Mouse (Mus musculus): Measurements from ENCODE around the gene Milr1.
"Not testable (repeated sequence)": the region's sequence is repeated elsewhere in the genome, so short reads cannot be mapped to it uniquely, and the experiment has no call there.

Milr1 gene

DNA sequence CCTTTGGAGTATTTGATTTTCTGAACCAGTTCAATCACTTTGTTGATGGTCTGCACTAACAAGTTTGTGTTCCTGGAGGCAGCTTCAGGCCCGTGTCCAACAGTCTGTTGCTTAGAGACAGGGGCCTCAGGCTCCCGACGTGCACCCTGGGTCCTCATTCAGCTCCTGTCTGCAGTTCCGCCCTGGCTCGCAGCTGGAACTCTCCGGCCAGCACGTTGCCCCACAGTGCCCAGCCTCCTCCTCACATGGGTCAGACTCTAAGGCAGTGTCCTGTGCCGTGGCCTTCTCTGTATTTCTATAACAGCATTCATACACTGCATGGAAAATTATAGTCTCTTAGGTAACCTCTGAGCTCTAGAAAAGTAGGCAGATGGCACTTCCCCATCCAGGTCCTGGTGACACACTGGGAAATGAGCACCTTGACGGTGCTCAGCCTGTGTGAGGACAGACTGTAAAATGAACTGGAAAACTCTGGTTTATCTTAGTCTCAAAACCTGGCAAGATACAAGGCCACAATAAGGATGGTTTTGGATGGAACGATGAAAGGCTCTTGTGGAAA lies 51.1 kb downstream of the Milr1 start:
- TF ChIP-seq CTCF (conservative IDR thresholded peaks at IDR 0.05; ENCODE audit: low read length), result no peak
- no peak for TF ChIP-seq POU5F1 (IDR thresholded peaks at IDR 0.05; ENCODE audit: borderline replicate concordance, low read length)
- no peak for TF ChIP-seq NANOG (IDR thresholded peaks at IDR 0.05; ENCODE audit: borderline replicate concordance, low read length)
- Histone ChIP-seq H3K4me1 (replicated peaks; ENCODE audit: low read depth, low read length) (peaks cover 4% of the 10 kb centered on the region; the same call in 1 of the 2 replicates), H3K36me3 (ENCODE audit: insufficient read depth, low read length) (peaks cover 85% of the 10 kb centered on the region), H3K9me3 (ENCODE audit: low read length) (no peaks in the 10 kb centered on the region), H3K4me3 (replicated peaks; ENCODE audit: low read length) (no peak overlapping the region), H3K27me3 (ENCODE audit: insufficient read depth, low read length) (no peaks in the 10 kb centered on the region)

- Histone ChIP-seq H3K36me3 (ENCODE audit: insufficient read depth, low read length) (peaks cover 75% of the 10 kb centered on the region), H3K4me1 (replicated peaks; ENCODE audit: low read depth, low read length) (peaks cover 11% of the 10 kb centered on the region)
- not testable (repeated sequence) for H3K27me3 ChIP-seq (ENCODE audit: insufficient read depth, low read length); H3K4me3 ChIP-seq (replicated peaks; ENCODE audit: low read length); H3K9me3 ChIP-seq (ENCODE audit: low read length)
Measured at GRCm38 (mm10) chr11:106807442-106807841, 56.4 kb downstream of the Milr1 start.

DNA sequence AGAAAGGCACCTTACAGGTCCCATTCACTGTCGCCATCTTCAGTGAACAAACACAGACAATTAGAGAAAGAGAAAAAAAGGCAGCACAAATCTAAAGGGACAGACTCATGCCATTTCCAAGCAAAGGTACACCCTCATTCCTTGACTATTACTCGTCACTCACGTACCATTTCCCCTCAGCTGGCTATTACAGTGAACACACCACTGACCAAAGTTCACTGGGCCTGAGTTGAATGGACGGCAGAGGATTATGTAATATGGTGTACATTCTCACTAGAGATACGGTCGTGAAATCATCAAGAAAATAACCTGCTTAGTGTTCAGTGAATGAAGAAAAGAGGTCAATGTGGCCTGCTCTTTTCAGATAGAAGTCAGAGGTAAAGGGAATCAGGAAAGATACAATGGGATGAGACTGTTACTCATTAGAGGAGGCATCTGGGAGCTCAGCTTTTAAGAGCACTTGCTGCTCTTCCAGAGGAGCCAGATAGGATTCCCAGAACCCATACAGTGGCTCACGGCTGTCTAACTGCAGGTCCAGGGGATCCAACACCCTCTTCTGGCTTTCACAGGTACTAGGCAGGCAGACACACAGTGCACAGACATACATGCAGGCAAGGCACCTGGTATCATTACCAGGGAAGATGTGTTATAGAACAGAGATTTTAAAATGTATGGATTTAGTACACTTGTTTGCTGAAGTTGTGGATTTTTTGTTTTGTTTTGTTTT lies 61.5 kb downstream of the Milr1 start:
- TF ChIP-seq POU5F1 (IDR thresholded peaks at IDR 0.05; ENCODE audit: borderline replicate concordance, low read length) (no peak), CTCF (conservative IDR thresholded peaks at IDR 0.05; ENCODE audit: low read length) (no peak), NANOG (IDR thresholded peaks at IDR 0.05; ENCODE audit: borderline replicate concordance, low read length) (no peak)

DNA sequence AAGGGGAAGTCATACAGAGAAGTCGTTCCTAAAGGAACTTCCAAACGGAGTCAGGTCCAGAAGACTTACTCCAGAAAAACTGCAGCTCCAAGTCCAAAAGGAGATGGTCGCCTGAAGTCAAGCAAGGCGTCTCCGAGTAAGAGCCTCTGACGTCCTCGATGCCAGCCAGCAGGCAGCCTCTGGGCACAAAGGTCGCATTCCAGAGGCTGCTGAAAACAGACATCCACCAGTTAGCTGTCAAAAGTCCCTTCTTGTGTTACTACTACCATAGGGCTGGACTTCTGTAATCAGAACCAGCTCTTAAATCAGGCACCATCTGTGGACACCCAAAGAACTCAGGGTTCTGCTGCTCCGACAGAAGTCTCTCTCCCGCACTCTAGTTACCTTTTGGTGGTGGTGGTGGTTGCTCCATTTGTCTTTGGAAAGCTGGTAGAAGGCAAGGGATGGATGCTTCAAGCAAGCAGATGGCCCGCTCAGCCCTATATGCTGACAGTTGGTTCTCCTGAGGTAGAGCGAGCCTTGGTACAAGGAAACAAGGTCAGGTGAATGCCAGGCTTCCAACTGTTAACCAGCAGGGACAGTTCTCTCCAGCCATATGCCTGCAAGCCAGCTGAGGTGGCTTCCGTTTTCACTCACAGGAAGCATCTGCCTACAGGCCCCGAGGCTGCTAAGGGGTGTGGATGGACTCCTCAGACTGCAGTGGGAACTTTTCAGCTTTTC lies 63.7 kb downstream of the Milr1 start:
- no peaks in the 10 kb centered on the region for H3K9me3 ChIP-seq (ENCODE audit: low read length)
- H3K4me3 ChIP-seq (replicated peaks; ENCODE audit: low read length), result no peak overlapping the region
- peaks cover 100% of the 10 kb centered on the region for H3K36me3 ChIP-seq (ENCODE audit: insufficient read depth, low read length)
- H3K27me3 ChIP-seq (ENCODE audit: insufficient read depth, low read length), result no peaks in the 10 kb centered on the region
- H3K4me1 ChIP-seq (replicated peaks; ENCODE audit: low read depth, low read length), result peaks cover 16% of the 10 kb centered on the region
- no peak for TF ChIP-seq NANOG (IDR thresholded peaks at IDR 0.05; ENCODE audit: borderline replicate concordance, low read length)
- TF ChIP-seq CTCF (conservative IDR thresholded peaks at IDR 0.05; ENCODE audit: low read length), result no peak
- no peak for TF ChIP-seq POU5F1 (IDR thresholded peaks at IDR 0.05; ENCODE audit: borderline replicate concordance, low read length)

More for the DNA sequence above, 61.5 kb downstream of the Milr1 start:
- Histone ChIP-seq H3K4me3 (replicated peaks; ENCODE audit: low read length) (no peak overlapping the region), H3K27me3 (ENCODE audit: insufficient read depth, low read length) (no peaks in the 10 kb centered on the region), H3K9me3 (ENCODE audit: low read length) (no peaks in the 10 kb centered on the region), H3K4me1 (replicated peaks; ENCODE audit: low read depth, low read length) (peaks cover 23% of the 10 kb centered on the region), H3K36me3 (ENCODE audit: insufficient read depth, low read length) (peaks cover 89% of the 10 kb centered on the region)

GRCm38 (mm10) chr11:106815331-106815730 lies 64.3 kb downstream of the Milr1 start:
- TF ChIP-seq NANOG (IDR thresholded peaks at IDR 0.05; ENCODE audit: borderline replicate concordance, low read length) (no peak), POU5F1 (IDR thresholded peaks at IDR 0.05; ENCODE audit: borderline replicate concordance, low read length) (no peak), CTCF (conservative IDR thresholded peaks at IDR 0.05; ENCODE audit: low read length) (no peak)
- H3K9me3 ChIP-seq (ENCODE audit: low read length), result no peaks in the 10 kb centered on the region
- H3K36me3 ChIP-seq (ENCODE audit: insufficient read depth, low read length), result peaks cover 99% of the 10 kb centered on the region
- H3K4me1 ChIP-seq (replicated peaks; ENCODE audit: low read depth, low read length), result peaks cover 16% of the 10 kb centered on the region
- H3K27me3 ChIP-seq (ENCODE audit: insufficient read depth, low read length), result no peaks in the 10 kb centered on the region
- no peak overlapping the region for H3K4me3 ChIP-seq (replicated peaks; ENCODE audit: low read length)

DNA sequence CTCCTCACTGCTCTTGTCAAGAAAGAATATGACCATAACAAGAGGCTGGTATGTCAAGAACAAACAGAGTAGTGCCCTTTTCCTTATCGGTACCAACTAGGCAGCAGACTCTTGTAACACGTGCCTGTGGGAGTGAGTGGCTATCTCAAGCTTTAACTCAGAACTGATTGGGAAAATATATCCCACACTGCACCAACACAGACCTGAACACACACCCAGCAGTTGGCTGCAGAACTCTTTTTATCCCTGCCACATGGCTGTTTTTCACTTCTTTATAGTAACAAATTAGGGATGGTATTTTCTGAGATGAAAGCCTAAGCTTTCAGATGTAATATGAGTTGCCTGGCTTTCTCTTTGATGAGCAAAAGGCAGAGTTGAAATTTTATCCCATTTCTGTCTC lies 64.7 kb downstream of the Milr1 start:
- no peak for TF ChIP-seq POU5F1 (IDR thresholded peaks at IDR 0.05; ENCODE audit: borderline replicate concordance, low read length)
- no peak for TF ChIP-seq CTCF (conservative IDR thresholded peaks at IDR 0.05; ENCODE audit: low read length)
- TF ChIP-seq NANOG (IDR thresholded peaks at IDR 0.05; ENCODE audit: borderline replicate concordance, low read length), result no peak
- Histone ChIP-seq H3K4me3 (replicated peaks; ENCODE audit: low read length) (no peak overlapping the region), H3K4me1 (replicated peaks; ENCODE audit: low read depth, low read length) (peaks cover 16% of the 10 kb centered on the region)

GRCm38 (mm10) chr11:106816316-106816715 lies 65.3 kb downstream of the Milr1 start:
- H3K4me1 ChIP-seq (replicated peaks; ENCODE audit: low read depth, low read length), result peaks cover 18% of the 10 kb centered on the region
- peaks cover 99% of the 10 kb centered on the region for H3K36me3 ChIP-seq (ENCODE audit: insufficient read depth, low read length)
- no peaks in the 10 kb centered on the region for H3K9me3 ChIP-seq (ENCODE audit: low read length)
- no peak overlapping the region for H3K4me3 ChIP-seq (replicated peaks; ENCODE audit: low read length)
- TF ChIP-seq CTCF (conservative IDR thresholded peaks at IDR 0.05; ENCODE audit: low read length), result no peak
- TF ChIP-seq NANOG (IDR thresholded peaks at IDR 0.05; ENCODE audit: borderline replicate concordance, low read length), result no peak
- no peak for TF ChIP-seq POU5F1 (IDR thresholded peaks at IDR 0.05; ENCODE audit: borderline replicate concordance, low read length)
- no peaks in the 10 kb centered on the region for H3K27me3 ChIP-seq (ENCODE audit: insufficient read depth, low read length)

More for the DNA sequence above, 64.7 kb downstream of the Milr1 start:
- no peaks in the 10 kb centered on the region for H3K9me3 ChIP-seq (ENCODE audit: low read length)
- peaks cover 99% of the 10 kb centered on the region for H3K36me3 ChIP-seq (ENCODE audit: insufficient read depth, low read length)
- H3K27me3 ChIP-seq (ENCODE audit: insufficient read depth, low read length), result no peaks in the 10 kb centered on the region

DNA sequence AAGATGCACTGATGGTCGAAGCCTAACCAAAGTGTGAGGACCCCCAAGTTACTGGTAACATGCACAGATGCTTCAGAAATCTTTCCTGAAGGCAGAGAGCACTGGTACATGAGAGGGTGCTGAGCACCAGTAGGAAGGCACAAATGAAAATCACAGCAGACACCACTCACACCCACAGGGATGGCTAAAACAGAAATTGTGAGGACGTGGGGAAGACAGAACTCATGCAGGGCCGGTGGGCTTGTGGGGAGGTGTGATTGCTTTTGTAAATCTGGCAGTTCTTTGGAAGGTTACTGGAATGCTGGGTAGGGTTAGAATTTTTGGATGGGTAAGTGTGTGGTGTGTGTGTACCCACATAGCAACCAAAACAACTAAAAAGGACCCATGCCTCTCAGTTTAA lies 66.1 kb downstream of the Milr1 start:
- Histone ChIP-seq H3K4me3 (replicated peaks; ENCODE audit: low read length) (no peak overlapping the region), H3K36me3 (ENCODE audit: insufficient read depth, low read length) (peaks cover 97% of the 10 kb centered on the region), H3K9me3 (ENCODE audit: low read length) (no peaks in the 10 kb centered on the region), H3K4me1 (replicated peaks; ENCODE audit: low read depth, low read length) (peaks cover 18% of the 10 kb centered on the region), H3K27me3 (ENCODE audit: insufficient read depth, low read length) (no peaks in the 10 kb centered on the region)
- TF ChIP-seq POU5F1 (IDR thresholded peaks at IDR 0.05; ENCODE audit: borderline replicate concordance, low read length), result no peak
- TF ChIP-seq CTCF (conservative IDR thresholded peaks at IDR 0.05; ENCODE audit: low read length), result no peak
- no peak for TF ChIP-seq NANOG (IDR thresholded peaks at IDR 0.05; ENCODE audit: borderline replicate concordance, low read length)
